ENCODE assay signal across 28 mouse cellular contexts in genomic region chr9:114890377-114890776, GRCm38 (mm10). TPM values are rescaled to one million over a fixed set of nuclear protein-coding genes. Genes with fewer than 3 reads are reported as not detected.
DNase-seq lines count a peak whose midpoint lies in the region; ATAC-seq lines count a peak whose summit lies in the region.
"Had no signal": no experiment of that assay in that cellular context is flagged by ENCODE, and none has a peak within 500 bp of the region (broad histone marks: within the 10 kb centered on the region; RNA-seq: fewer than 3 reads in every experiment).

No protein-coding gene starts in this region.

- no peak overlapping the region for H3K4me3 ChIP-seq in kidney, embryonic 14.5 days (ENCODE audit: low read length)
- no peak overlapping the region for H3K4me3 ChIP-seq in kidney, embryonic 16.5 days (ENCODE audit: low read length)
- H3K4me3 ChIP-seq in limb, embryonic 13.5 days = no peak overlapping the region
- H3K4me3 ChIP-seq in limb, embryonic 10.5 days = no peak overlapping the region
- H3K4me3 ChIP-seq: embryonic facial prominence, embryonic 13.5 days; embryonic facial prominence, embryonic 15.5 days; erythroblast, embryonic 14.5 days; forebrain, embryonic 10.5 days; forebrain, embryonic 12.5 days had no signal

- H3K27ac ChIP-seq in kidney, embryonic 14.5 days (ENCODE audit: low read depth, low read length) = 0 out of 2 replicates have a peak overlapping the region, but pooled peaks have one; percentile 11
- H3K27ac ChIP-seq in kidney, embryonic 16.5 days (ENCODE audit: low read length) = peak overlapping the region; percentile 35; the same call in 1 of the 2 replicates
- H3K27ac ChIP-seq in limb, embryonic 13.5 days = no peak overlapping the region
- no peak overlapping the region for H3K27ac ChIP-seq in limb, embryonic 10.5 days
- H3K27ac ChIP-seq: embryonic facial prominence, embryonic 13.5 days; embryonic facial prominence, embryonic 15.5 days; forebrain, embryonic 10.5 days; forebrain, embryonic 12.5 days had no signal

- peaks cover 5% of the 10 kb centered on the region; the same call in 1 of the 2 replicates for H3K9me3 ChIP-seq in kidney, embryonic 14.5 days (ENCODE audit: control insufficient read depth, low read length)
- H3K9me3 ChIP-seq in kidney, embryonic 16.5 days (ENCODE audit: low read length) = peaks cover 5% of the 10 kb centered on the region; the same call in 1 of the 2 replicates
- no peaks in the 10 kb centered on the region for H3K9me3 ChIP-seq in limb, embryonic 13.5 days
- H3K9me3 ChIP-seq in limb, embryonic 10.5 days (replicated peaks) = no peaks in the 10 kb centered on the region
- H3K9me3 ChIP-seq: embryonic facial prominence, embryonic 15.5 days had no signal

- no peaks in the 10 kb centered on the region for H3K36me3 ChIP-seq in kidney, embryonic 14.5 days (ENCODE audit: control insufficient read depth, insufficient read depth, low read length)
- no peaks in the 10 kb centered on the region for H3K36me3 ChIP-seq in kidney, embryonic 16.5 days (ENCODE audit: insufficient read depth, low read length)
- H3K36me3 ChIP-seq in limb, embryonic 13.5 days = no peaks in the 10 kb centered on the region
- no peaks in the 10 kb centered on the region for H3K36me3 ChIP-seq in limb, embryonic 10.5 days
- H3K36me3 ChIP-seq: embryonic facial prominence, embryonic 13.5 days; embryonic facial prominence, embryonic 15.5 days; forebrain, embryonic 10.5 days; forebrain, embryonic 12.5 days; G1E had no signal

- no peaks in the 10 kb centered on the region for H3K27me3 ChIP-seq in kidney, embryonic 14.5 days (ENCODE audit: control insufficient read depth, insufficient read depth, low read length)
- no peaks in the 10 kb centered on the region for H3K27me3 ChIP-seq in kidney, embryonic 16.5 days (ENCODE audit: insufficient read depth, low read length)
- no peaks in the 10 kb centered on the region for H3K27me3 ChIP-seq in limb, embryonic 13.5 days
- no peaks in the 10 kb centered on the region for H3K27me3 ChIP-seq in limb, embryonic 10.5 days (ENCODE audit: low read depth, poor library complexity, severe bottlenecking)
- H3K27me3 ChIP-seq: CH12.LX; embryonic facial prominence, embryonic 13.5 days; embryonic facial prominence, embryonic 15.5 days; forebrain, embryonic 12.5 days; Patski had no signal

- no peak overlapping the region for H3K9ac ChIP-seq in kidney, embryonic 14.5 days (ENCODE audit: low read depth, low read length)
- no peak overlapping the region for H3K9ac ChIP-seq in kidney, embryonic 16.5 days (replicated peaks; ENCODE audit: low read length)
- peak overlapping the region; percentile 3; the same call in 1 of the 2 replicates for H3K9ac ChIP-seq in limb, embryonic 13.5 days
- H3K9ac ChIP-seq: embryonic facial prominence, embryonic 13.5 days; embryonic facial prominence, embryonic 15.5 days; forebrain, embryonic 12.5 days had no signal

- DNase-seq in kidney, adult 9 months = no peak
- DNase-seq in kidney, adult 18-20 months = no peak
- DNase-seq in limb, embryonic 10.5 days (ENCODE audit: low spot score) = no peak
- DNase-seq: adrenal gland, adult 8-10 months; adrenal gland, postnatal 14 days; adrenal gland, postnatal 36 days; B cell, adult 2 months; cerebellum, adult 11 months; cerebellum, adult 18-20 months; cerebellum, adult 8-10 months; cerebellum, adult 9-11 months; cerebellum, postnatal 36 days; embryo, embryonic 11 days had no signal

- H3K4me2 ChIP-seq in kidney, embryonic 14.5 days (replicated peaks; ENCODE audit: low read depth, low read length) = no peak overlapping the region
- H3K4me2 ChIP-seq in kidney, embryonic 16.5 days (replicated peaks; ENCODE audit: low read depth, low read length) = peak overlapping the region; percentile 19; the same call in 1 of the 2 replicates
- no peak overlapping the region for H3K4me2 ChIP-seq in limb, embryonic 13.5 days (replicated peaks)
- H3K4me2 ChIP-seq: embryonic facial prominence, embryonic 13.5 days; embryonic facial prominence, embryonic 15.5 days; forebrain, embryonic 12.5 days had no signal

- peak; percentile 73 for ATAC-seq in kidney, embryonic 14.5 days (ENCODE audit: low FRiP score, low TSS enrichment)
- ATAC-seq in kidney, embryonic 16.5 days (ENCODE audit: low FRiP score, low TSS enrichment) = peak; percentile 85
- ATAC-seq in limb, embryonic 13.5 days (ENCODE audit: low FRiP score, low read depth) = no peak
- ATAC-seq: activated CD4-positive, CD25-positive, alpha-beta regulatory T cell, adult 4 months; CD4-positive, CD25-positive, alpha-beta regulatory T cell, adult 4 months; forebrain, embryonic 14.5 days; forebrain, embryonic 16.5 days; Patski had no signal

- H3K4me1 ChIP-seq in kidney, embryonic 14.5 days (ENCODE audit: control insufficient read depth, insufficient read depth, low read length) = 0 out of 2 replicates have a peak, but pooled peaks cover 3% of the 10 kb centered on the region
- H3K4me1 ChIP-seq in kidney, embryonic 16.5 days (ENCODE audit: insufficient read depth, low read length) = peaks cover 9% of the 10 kb centered on the region; the same call in 1 of the 2 replicates
- H3K4me1 ChIP-seq in limb, embryonic 13.5 days = no peaks in the 10 kb centered on the region
- H3K4me1 ChIP-seq in limb, embryonic 10.5 days = no peaks in the 10 kb centered on the region
- H3K4me1 ChIP-seq: forebrain, embryonic 12.5 days had no signal

- WGBS in kidney, embryonic 14.5 days = 9% methylated on average over 7 of the region's 7 CpGs
- WGBS in kidney, embryonic 16.5 days = 12% methylated on average over 7 of the region's 7 CpGs
- 31% methylated on average over 7 of the region's 7 CpGs for WGBS in limb, embryonic 13.5 days
- 49% methylated on average over 7 of the region's 7 CpGs for WGBS in limb, embryonic 10.5 days

RNA-seq across cellular contexts. Expression of gene Gpd1l, which starts 43.4 kb away (rescaled TPM):
- polyA plus RNA-seq in kidney, embryonic 14.5 days (2014; fragmentation: Nextera tagmentation; extraction: Ambion mirVana) = 6.6 and 15.2 TPM in 2 replicates
- 20.8 and 22.9 TPM in 2 replicates for polyA plus RNA-seq in kidney, embryonic 16.5 days (2015; fragmentation: Nextera tagmentation; extraction: Ambion mirVana)
- polyA plus RNA-seq in limb, embryonic 13.5 days (2015; fragmentation: Nextera tagmentation; extraction: Ambion mirVana) = 8.5 and 9.7 TPM in 2 replicates
- polyA plus RNA-seq in limb, embryonic 10.5 days (2016; fragmentation: Nextera tagmentation; extraction: Ambion mirVana) = 10.6 and 12.6 TPM in 2 replicates

RNA-seq across cellular contexts. Expression of gene Cmtm8, which starts 46.4 kb away (rescaled TPM):
- polyA plus RNA-seq in kidney, embryonic 14.5 days (2014; fragmentation: Nextera tagmentation; extraction: Ambion mirVana) = 36.0 and 43.0 TPM in 2 replicates
- 39.6 and 42.2 TPM in 2 replicates for polyA plus RNA-seq in kidney, embryonic 16.5 days (2015; fragmentation: Nextera tagmentation; extraction: Ambion mirVana)
- 17.9 and 20.4 TPM in 2 replicates for polyA plus RNA-seq in limb, embryonic 13.5 days (2015; fragmentation: Nextera tagmentation; extraction: Ambion mirVana)
- 13.9 and 14.4 TPM in 2 replicates for polyA plus RNA-seq in limb, embryonic 10.5 days (2016; fragmentation: Nextera tagmentation; extraction: Ambion mirVana)
- polyA plus RNA-seq: activated CD4-positive, CD25-positive, alpha-beta regulatory T cell, adult 4 months; CD4-positive, CD25-positive, alpha-beta regulatory T cell, adult 4 months; G1E had no signal

Comparison
In these comparisons a context has a peak if more than half of its experiments do, and no peak if none do; other contexts are left out.
1. H3K27ac ChIP-seq: peak in kidney, embryonic 14.5 days (single experiment) and kidney, embryonic 16.5 days (single experiment); none in limb, embryonic 13.5 days (single experiment) and limb, embryonic 10.5 days (single experiment).